Mouse (Mus musculus) forebrain, embryonic 14.5 days (tissue): ENCODE data around the gene Cops4. TPM values are rescaled to one million over a fixed set of nuclear protein-coding genes. Genes with fewer than 3 reads are reported as not detected.

ENCODE experiments used
- ATAC-seq: fragments of 200-750 bp; cut with Nextera tagmentation; 2 replicates; pipeline ENCODE4 v1.8.0; 2017; ENCODE audit warnings: mild to moderate bottlenecking, moderate library complexity
- DNase-seq: peaks from one replicate; pipeline ENCODE4 v3.0.0-alpha.2; 2015; ENCODE audit warnings: low spot score
- H3K27ac ChIP-seq: fragments of 300-500 bp; sonication (generic); 2 replicates; pipeline ENCODE4 v1.5.1; 2014; ENCODE audit warnings: low read depth, mild to moderate bottlenecking, control low read depth, low read length, moderate library complexity
- H3K27me3 ChIP-seq: fragments of 300-500 bp; sonication (generic); replicated peaks from 2 replicates; pipeline ENCODE4 v1.6.1; 2014; ENCODE audit warnings: low read length, control low read depth, mixed read lengths; ENCODE audit not compliant: control insufficient read depth, insufficient read depth
- H3K36me3 ChIP-seq: fragments of 300-500 bp; sonication (generic); 2 replicates; pipeline ENCODE4 v1.6.1; 2014; ENCODE audit warnings: low read length, control low read depth; ENCODE audit not compliant: control insufficient read depth, insufficient read depth
- H3K4me1 ChIP-seq: fragments of 300-500 bp; sonication (generic); 2 replicates; pipeline ENCODE4 v1.6.1; 2014; ENCODE audit warnings: antibody characterized with exemption, low read length, control low read depth; ENCODE audit not compliant: control insufficient read depth, insufficient read depth
- H3K4me2 ChIP-seq: fragments of 300-500 bp; sonication (generic); 2 replicates; pipeline ENCODE4 v1.6.1; 2014; ENCODE audit warnings: mild to moderate bottlenecking, control low read depth, low read length
- H3K4me3 ChIP-seq: fragments of 300-500 bp; sonication (generic); 2 replicates; pipeline ENCODE4 v1.5.1; 2014; ENCODE audit warnings: low read depth, low read length, control low read depth
- H3K9ac ChIP-seq: fragments of 300-500 bp; sonication (generic); 2 replicates; pipeline ENCODE4 v1.6.1; 2014; ENCODE audit warnings: mild to moderate bottlenecking, low read length, control low read depth, moderate library complexity
- H3K9me3 ChIP-seq: fragments of 300-500 bp; sonication (generic); replicated peaks from 2 replicates; pipeline ENCODE4 v1.6.1; 2016; ENCODE audit warnings: low read length, control low read depth, mixed read lengths; ENCODE audit not compliant: control insufficient read depth
- WGBS: fragments of 180-500 bp; shearing (Covaris S2); extraction: QIAGEN DNeasy Blood & Tissue Kit; methylation state at CpG from one replicate; pipeline ENCODE4 v1.1.7; 2014; 5-methylcytosine and 5-hydroxymethylcytosine counted together
- microRNA-seq: library from miRNA; unstranded; fragments of <30 nt; microRNA quantifications from one replicate; pipeline ENCODE4, GENCODE M21; 2016
- polyA plus RNA-seq: library from polyadenylated mRNA; unstranded; fragments of >200 nt; fragmentation: Nextera tagmentation; extraction: Ambion mirVana; gene quantifications from 2 replicates; pipeline ENCODE4 v1.2.1, GENCODE M21; 2014

The Cops4 gene
- polyA plus RNA-seq, 1 experiment from 2014 or later: 203 TPM

GRCm38 (mm10) chr5:100594803-100595467, 76.8 kb downstream of the Cops4 start:
- no peaks in the 10 kb centered on the region for H3K36me3 ChIP-seq
- no peak overlapping the region for H3K27ac ChIP-seq
- ATAC-seq (no peak), DNase-seq (peak; percentile 8)
- H3K9me3 ChIP-seq: 0 out of 2 replicates have a peak, but pooled peaks cover 2% of the 10 kb centered on the region
- no peaks in the 10 kb centered on the region for H3K4me1 ChIP-seq
- H3K4me3 ChIP-seq: no peak overlapping the region
- H3K4me2 ChIP-seq: no peak overlapping the region
- 88% methylated on average over 13 of the region's 13 CpGs for WGBS
- H3K9ac ChIP-seq: no peak overlapping the region
- no peaks in the 10 kb centered on the region for H3K27me3 ChIP-seq

GRCm38 (mm10) chr5:100595999-100596398, 77.9 kb downstream of the Cops4 start:
- Histone ChIP-seq H3K4me3 (no peak overlapping the region), H3K36me3 (no peaks in the 10 kb centered on the region), H3K4me2 (no peak overlapping the region), H3K4me1 (no peaks in the 10 kb centered on the region), H3K27me3 (no peaks in the 10 kb centered on the region), H3K9ac (no peak overlapping the region), H3K9me3 (0 out of 2 replicates have a peak, but pooled peaks cover 2% of the 10 kb centered on the region), H3K27ac (no peak overlapping the region)
- DNase-seq (no peak), ATAC-seq (no peak)
- WGBS: 96% methylated on average over 6 of the region's 6 CpGs

Small RNA genes within 50 kb of the gene (microRNA-seq; reads per million reads assigned to microRNA genes)
- not detected for gene Gm23222

Other genes starting within 250 kb of the Cops4 start
- gene Sec31a, start 102.1 kb upstream of the Cops4 start, polyA plus RNA-seq: 64.5 and 71.3 TPM in 2 replicates
- 9.8 and 10.5 TPM in 2 replicates for gene Lin54, start 17.7 kb upstream of the Cops4 start, polyA plus RNA-seq
- 0.31 and 0.41 TPM in 2 replicates for gene Plac8, start 53.9 kb downstream of the Cops4 start, polyA plus RNA-seq
- 43.8 and 49.9 TPM in 2 replicates for gene Coq2, start 156.8 kb downstream of the Cops4 start, polyA plus RNA-seq
- gene Hpse, start 201.4 kb downstream of the Cops4 start, polyA plus RNA-seq: 0.33 and 0.41 TPM in 2 replicates